Mouse (Mus musculus) CH12.LX (cell line): ENCODE measurements around the gene Slc3a1. TPM values are rescaled to one million over a fixed set of nuclear protein-coding genes. Genes with fewer than 3 reads are reported as not detected.
A peak's percentile ranks its signal among the peaks of the same experiment; 100 is the strongest.

Source experiments
- DNase-seq: peaks from one replicate; pipeline ENCODE4 v3.0.0-alpha.2; 2013; ENCODE audit errors: extremely low read depth
- H3K27ac ChIP-seq: 2 replicates; pipeline ENCODE4 v1.5.1; 2012; ENCODE audit warnings: low read depth, mild to moderate bottlenecking, control low read depth, moderate library complexity; ENCODE audit not compliant: insufficient read depth
- H3K27me3 ChIP-seq: replicated peaks from 2 replicates; pipeline ENCODE3; 2012; ENCODE audit warnings: inconsistent platforms
- H3K36me3 ChIP-seq, 2 experiments: replicated peaks in 1 of 2; 2 replicates each; pipeline versions ENCODE3 to v1.6.1; 2012; ENCODE audit warnings: inconsistent platforms in 1 of 2, low read length in 1 of 2, mild to moderate bottlenecking in 1 of 2, mixed read lengths in 1 of 2, moderate library complexity in 1 of 2; ENCODE audit not compliant: control insufficient read depth in 1 of 2, insufficient read depth in 1 of 2
- H3K4me1 ChIP-seq, 2 experiments: 2 replicates each; pipeline ENCODE4 v1.6.1; 2012; ENCODE audit warnings: inconsistent platforms in 1 of 2, moderate library complexity in 1 of 2; ENCODE audit not compliant: insufficient read depth in 2 of 2, control insufficient read depth in 1 of 2
- H3K4me2 ChIP-seq: 2 replicates; pipeline ENCODE4 v1.6.1; 2012; ENCODE audit warnings: low read depth, mild to moderate bottlenecking, control low read depth; ENCODE audit not compliant: poor library complexity, insufficient read depth, severe bottlenecking
- H3K4me3 ChIP-seq, 3 experiments: fragments of 150-350 bp in 1 of 3; sonication (generic) in 1 of 3; replicated peaks in 1 of 3; 2 replicates each; pipeline versions ENCODE3 to v1.5.1; 2011 to 2012; ENCODE audit warnings: low read depth in 2 of 3, low read length in 2 of 3, mild to moderate bottlenecking in 2 of 3, moderate library complexity in 2 of 3, control low read depth in 1 of 3, improper control_type of control experiment in 1 of 3, inconsistent platforms in 1 of 3, mixed read lengths in 1 of 3; ENCODE audit not compliant: poor library complexity in 1 of 3
- H3K79me2 ChIP-seq: replicated peaks from 2 replicates; pipeline ENCODE4 v1.6.1; 2012; ENCODE audit warnings: mild to moderate bottlenecking, moderate library complexity; ENCODE audit not compliant: control insufficient read depth, poor library complexity, insufficient read depth, severe bottlenecking; ENCODE audit errors: extremely low read depth
- H3K9ac ChIP-seq: 2 replicates; pipeline ENCODE4 v1.6.1; 2012; ENCODE audit warnings: low read depth, mild to moderate bottlenecking, control low read depth, moderate library complexity; ENCODE audit not compliant: insufficient read depth
- H3K9me3 ChIP-seq: replicated peaks from 2 replicates; pipeline ENCODE3; 2012; ENCODE audit warnings: low read length, inconsistent platforms, mixed read lengths
- BHLHE40 ChIP-seq: IDR thresholded peaks from 2 replicates; pipeline ENCODE4 v1.6.1; 2011; ENCODE audit warnings: mild to moderate bottlenecking, low read depth, low read length, improper control_type of control experiment
- CHD1 ChIP-seq: IDR thresholded peaks from 2 replicates; pipeline ENCODE4 v1.6.1; 2012; ENCODE audit warnings: low read depth, low read length, improper control_type of control experiment, inconsistent platforms
- CHD2 ChIP-seq: IDR thresholded peaks from 2 replicates; pipeline ENCODE4 v1.6.1; 2011; ENCODE audit warnings: low read length, improper control_type of control experiment
- CTCF ChIP-seq, 2 experiments: IDR thresholded peaks in 1 of 2; conservative IDR thresholded peaks in 1 of 2; 2 replicates each; pipeline ENCODE4 v1.5.1; 2011 to 2012; ENCODE audit warnings: low read depth in 2 of 2, low read length in 2 of 2, improper control_type of control experiment in 1 of 2, inconsistent platforms in 1 of 2, mild to moderate bottlenecking in 1 of 2, moderate library complexity in 1 of 2
- ELF1 ChIP-seq: IDR thresholded peaks from 2 replicates; pipeline ENCODE4 v1.6.1; 2014; ENCODE audit warnings: low read depth, mild to moderate bottlenecking, inconsistent platforms, low read length, improper control_type of control experiment
- HCFC1 ChIP-seq: IDR thresholded peaks from 2 replicates; pipeline ENCODE4 v1.6.1; 2012; ENCODE audit warnings: low read depth, mild to moderate bottlenecking, inconsistent platforms, low read length, improper control_type of control experiment
- IRF4 ChIP-seq: IDR thresholded peaks from 2 replicates; pipeline ENCODE4 v1.6.1; 2014; ENCODE audit warnings: low read depth, mild to moderate bottlenecking, inconsistent platforms, low read length, improper control_type of control experiment
- JUN ChIP-seq: IDR thresholded peaks from 2 replicates; pipeline ENCODE4 v1.6.1; 2011; ENCODE audit warnings: low read depth, mild to moderate bottlenecking, low read length, improper control_type of control experiment, moderate library complexity; ENCODE audit not compliant: insufficient read depth
- JUND ChIP-seq: conservative IDR thresholded peaks from 2 replicates; pipeline ENCODE4 v1.6.1; 2011; ENCODE audit warnings: low read depth, low read length, improper control_type of control experiment
- MAFK ChIP-seq: IDR thresholded peaks from 2 replicates; pipeline ENCODE4 v1.6.1; 2011; ENCODE audit warnings: low read length, improper control_type of control experiment; ENCODE audit not compliant: insufficient replicate concordance
- NELFE ChIP-seq: IDR thresholded peaks from 2 replicates; pipeline ENCODE4 v1.6.1; 2011; ENCODE audit warnings: low read depth, low read length, improper control_type of control experiment
- PAX5 ChIP-seq: IDR thresholded peaks from 2 replicates; pipeline ENCODE4 v1.6.1; 2012; ENCODE audit warnings: low read length, inconsistent platforms, mixed read lengths
- POLR2A ChIP-seq: IDR thresholded peaks from 2 replicates; pipeline ENCODE4 v1.6.1; 2011; ENCODE audit warnings: low read depth, mild to moderate bottlenecking, improper control_type of control experiment, low read length
- SIN3A ChIP-seq: IDR thresholded peaks from 2 replicates; pipeline ENCODE4 v1.6.1; 2012; ENCODE audit warnings: low read length, improper control_type of control experiment, inconsistent platforms
- TCF12 ChIP-seq: IDR thresholded peaks from 2 replicates; pipeline ENCODE4 v1.6.1; 2014; ENCODE audit warnings: low read depth, mild to moderate bottlenecking, inconsistent platforms, low read length, improper control_type of control experiment
- USF1 ChIP-seq: IDR thresholded peaks from 2 replicates; pipeline ENCODE4 v1.6.1; 2014; ENCODE audit warnings: low read depth, mild to moderate bottlenecking, inconsistent platforms, low read length, improper control_type of control experiment
- USF2 ChIP-seq: conservative IDR thresholded peaks from 2 replicates; pipeline ENCODE4 v1.6.1; 2011; ENCODE audit warnings: low read depth, low read length, improper control_type of control experiment
- ZC3H11A ChIP-seq: IDR thresholded peaks from 2 replicates; pipeline ENCODE4 v1.6.1; 2012; ENCODE audit warnings: low read depth, mild to moderate bottlenecking, inconsistent platforms, low read length, improper control_type of control experiment
- ZMIZ1 ChIP-seq: IDR thresholded peaks from 2 replicates; pipeline ENCODE4 v1.6.1; 2012; ENCODE audit warnings: low read depth, mild to moderate bottlenecking, inconsistent platforms, low read length, improper control_type of control experiment
- ZNF384 ChIP-seq: IDR thresholded peaks from 2 replicates; pipeline ENCODE4 v1.6.1; 2012; ENCODE audit warnings: low read depth, low read length, improper control_type of control experiment, inconsistent platforms
- dilution Hi-C: fragments of 300-500 bp; cut with MboI; formaldehyde crosslinking; loops from 2 replicates; pipeline ENCODE4 v1.14.3; 2020; ENCODE audit warnings: low sequenced_read_pairs; ENCODE audit not compliant: extremely low pct_unique_long_range_greater_than_20kb, extremely low pct_ligation_motif_present
- in situ Hi-C: fragments of 300-500 bp; cut with MboI; formaldehyde crosslinking; loops from 3 replicates; pipeline ENCODE4 v1.14.3; 2019; ENCODE audit warnings: low sequenced_read_pairs, low pct_ligation_motif_present, low pct_unique_long_range_greater_than_20kb, mixed read lengths
- polyA plus RNA-seq: library from polyadenylated mRNA; unstranded; fragments of >175 nt; gene quantifications from 2 replicates; pipeline ENCODE4 v1.2.1, GENCODE M21; 2012; ENCODE audit warnings: low read depth; ENCODE audit not compliant: insufficient read length
- total RNA-seq, 2 experiments: library from RNA; depleted of rRNA; stranded (reverse); fragments of 300-350 nt in 1 of 2; fragments of >200 nt in 1 of 2; gene quantifications; 2 replicates each; pipeline ENCODE4 v1.2.3; 2012 to 2014

Gene Slc3a1
- total and polyA plus RNA-seq, 3 experiments = 0.04 TPM; not detected in 2

GRCm38 (mm10) chr17:85088401-85088800 lies 60.2 kb downstream of the Slc3a1 start:
- peaks cover 8 to 34% of the 10 kb centered on the region in 2 experiments; a peak in 3 of 4 replicates for H3K4me1 ChIP-seq
- no peaks in the 10 kb centered on the region for H3K27me3 ChIP-seq
- H3K9me3 ChIP-seq = no peaks in the 10 kb centered on the region
- no peak for TF ChIP-seq ZC3H11A
- TF ChIP-seq MAFK = no peak
- no peak for TF ChIP-seq ZNF384
- no peak for TF ChIP-seq JUND
- TF ChIP-seq TCF12 = no peak
- no peak for TF ChIP-seq CHD1
- TF ChIP-seq CTCF (conservative IDR thresholded peaks at IDR 0.05 in 1 of 2, IDR thresholded peaks at IDR 0.05 in 1 of 2; ENCODE audit: low read depth in 2 of 2, low read length in 2 of 2) = no peak
- no peak for TF ChIP-seq SIN3A
- no peak for TF ChIP-seq JUN
- no peak for TF ChIP-seq USF1
- TF ChIP-seq ZMIZ1 = no peak
- TF ChIP-seq HCFC1 = no peak
- TF ChIP-seq POLR2A = no peak
- no peak for TF ChIP-seq NELFE
- no peak for TF ChIP-seq BHLHE40
- no peaks in the 10 kb centered on the region for H3K79me2 ChIP-seq
- no peak overlapping the region for H3K4me3 ChIP-seq
- H3K36me3 ChIP-seq = peaks cover 2 to 9% of the 10 kb centered on the region in 2 experiments
- no peak overlapping the region for H3K27ac ChIP-seq
- no peak overlapping the region for H3K9ac ChIP-seq
- dilution Hi-C loops = no loop called here
- DNase-seq = no peak
- in situ Hi-C loops = no loop called here
- no peak overlapping the region for H3K4me2 ChIP-seq

GRCm38 (mm10) chr17:85089011-85089410 lies 60.8 kb downstream of the Slc3a1 start:
- no peaks in the 10 kb centered on the region for H3K79me2 ChIP-seq
- peaks cover 2 to 9% of the 10 kb centered on the region in 2 experiments for H3K36me3 ChIP-seq
- no peaks in the 10 kb centered on the region for H3K27me3 ChIP-seq
- H3K9me3 ChIP-seq = no peaks in the 10 kb centered on the region
- in situ Hi-C loops (no loop called here), dilution Hi-C loops (no loop called here)
- H3K4me1 ChIP-seq = peaks cover 8 to 34% of the 10 kb centered on the region in 2 experiments; a peak in 3 of 4 replicates
- no peak for DNase-seq
- H3K4me3 ChIP-seq = peak overlapping the region in 1 of 3 experiments; percentile 93
- H3K27ac ChIP-seq = no peak overlapping the region
- TF ChIP-seq IRF4 (no peak), USF2 (no peak), ELF1 (no peak), PAX5 (no peak), ZMIZ1 (no peak), CHD2 (no peak), NELFE (no peak), SIN3A (no peak), BHLHE40 (no peak), USF1 (no peak), ZC3H11A (no peak)
- peak overlapping the region; percentile 72; the same call in 1 of the 2 replicates for H3K9ac ChIP-seq
- H3K4me2 ChIP-seq = peak overlapping the region; percentile 86; the same call in 1 of the 2 replicates
